Mouse (Mus musculus) right cerebral cortex, postnatal 14 days (tissue): ENCODE data around the gene Cpn2.
A peak's percentile ranks its signal among the peaks of the same experiment; 100 is the strongest.

ENCODE experiments used
- DNase-seq: peaks from one replicate; pipeline ENCODE4 v3.0.0; 2022

The Cpn2 gene

DNA sequence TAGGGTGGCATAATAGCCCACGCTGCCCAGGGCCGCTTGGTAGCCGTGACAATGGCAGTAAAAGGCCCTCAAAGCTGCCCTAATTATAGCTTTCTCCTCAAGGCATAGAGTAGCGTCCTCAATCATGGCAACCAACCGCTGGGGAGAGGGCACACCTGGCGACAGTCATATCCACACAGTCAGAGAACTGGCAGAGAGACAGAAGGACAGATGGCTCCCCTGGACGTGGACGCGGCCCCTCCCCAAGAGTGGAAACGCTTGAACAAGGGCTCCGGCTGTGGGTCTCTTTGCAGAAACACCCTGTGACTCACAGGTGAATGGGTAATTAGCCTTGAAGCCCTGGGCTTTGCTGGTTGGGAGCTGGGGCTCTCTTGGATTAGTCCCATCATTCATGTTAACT, 11.1 kb upstream of the Cpn2 start:
- no peak for DNase-seq

DNA sequence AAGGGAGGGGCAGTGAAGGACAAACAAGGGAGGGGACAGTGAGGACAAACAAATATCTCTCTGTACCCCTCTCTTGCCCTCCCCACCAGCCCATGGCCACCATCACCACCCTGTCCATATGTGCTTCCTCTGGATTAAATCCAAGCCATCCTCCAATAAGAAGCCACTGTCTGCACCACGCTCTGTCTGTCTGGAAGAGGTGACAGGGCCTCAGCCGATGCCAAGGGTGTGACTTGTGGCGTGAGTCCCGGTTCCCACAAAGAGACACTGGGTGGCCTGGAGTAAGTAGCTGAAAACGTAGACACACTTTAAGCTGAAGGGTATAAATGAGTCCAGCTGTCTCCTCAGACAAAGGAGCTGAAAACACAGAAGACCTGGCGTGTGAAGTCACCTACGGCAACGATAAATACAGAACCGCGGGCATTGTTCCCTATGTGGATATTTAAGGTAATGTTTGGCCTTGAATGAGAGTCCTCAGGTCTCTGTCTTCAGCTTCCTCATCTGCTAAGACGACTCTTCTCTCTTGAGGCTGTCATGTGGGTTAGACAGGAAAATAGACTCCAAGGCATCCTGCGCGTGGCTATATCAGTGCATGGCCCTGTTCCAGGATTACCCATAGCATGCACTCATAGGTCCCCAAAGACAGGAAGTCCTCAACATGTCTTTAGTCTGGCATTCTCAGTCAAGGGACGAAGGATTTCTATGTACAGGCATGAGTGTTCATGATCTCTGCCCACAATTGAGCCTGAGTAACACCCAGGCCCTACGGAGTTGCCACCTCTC, 8.4 kb upstream of the Cpn2 start:
- no peak for DNase-seq

DNA sequence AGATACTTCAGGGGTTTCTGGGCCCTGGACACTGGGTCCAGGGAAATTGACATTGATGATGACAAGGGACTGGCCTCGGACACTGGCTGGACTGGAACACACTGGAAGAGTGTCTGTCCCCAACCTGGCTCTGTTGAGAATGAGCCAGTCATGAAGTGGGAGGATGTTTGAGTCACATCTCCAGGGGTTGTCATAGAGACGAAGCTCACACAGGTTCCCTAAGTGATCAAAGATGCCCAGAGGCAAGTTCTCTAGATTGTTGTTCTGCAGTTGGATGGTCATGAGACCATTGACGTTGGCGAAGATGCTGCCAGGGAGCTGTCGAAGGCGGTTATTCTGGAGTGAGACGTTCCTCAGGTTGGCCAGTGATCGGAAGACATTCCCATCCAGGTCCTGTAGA, 5.8 kb upstream of the Cpn2 start:
- no peak for DNase-seq

DNA sequence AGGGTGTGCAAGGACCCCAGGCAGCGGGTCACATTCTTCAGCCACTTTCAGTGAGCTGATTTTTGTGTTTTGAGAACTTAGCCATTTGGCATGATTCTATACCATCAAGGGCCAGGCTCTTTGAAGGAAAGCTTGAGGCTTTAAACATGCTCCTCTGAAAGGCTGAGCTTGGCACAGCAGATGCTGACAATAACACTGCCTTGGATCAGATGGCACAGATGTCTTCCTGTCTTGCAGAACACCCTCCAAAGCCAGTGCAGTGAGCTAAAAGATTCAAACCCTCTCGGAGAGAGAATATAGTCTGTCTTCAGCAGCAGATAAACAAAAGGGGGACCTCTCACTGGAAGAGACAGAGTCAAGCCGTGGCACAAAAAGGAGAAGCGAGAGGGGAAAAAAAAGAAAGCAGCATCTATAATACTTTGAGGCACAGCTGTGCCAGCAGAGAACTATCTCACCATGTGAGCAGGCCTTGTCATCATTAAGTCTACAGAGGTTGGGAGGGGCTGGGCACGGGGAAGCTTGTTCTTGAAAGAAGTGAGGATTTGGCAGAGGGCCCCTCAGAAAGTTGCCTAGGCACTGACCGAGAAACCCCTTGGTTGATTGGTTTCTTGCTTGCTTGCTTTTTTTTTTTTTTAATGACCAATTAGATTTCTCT, 4.8 kb upstream of the Cpn2 start:
- no peak for DNase-seq

DNA sequence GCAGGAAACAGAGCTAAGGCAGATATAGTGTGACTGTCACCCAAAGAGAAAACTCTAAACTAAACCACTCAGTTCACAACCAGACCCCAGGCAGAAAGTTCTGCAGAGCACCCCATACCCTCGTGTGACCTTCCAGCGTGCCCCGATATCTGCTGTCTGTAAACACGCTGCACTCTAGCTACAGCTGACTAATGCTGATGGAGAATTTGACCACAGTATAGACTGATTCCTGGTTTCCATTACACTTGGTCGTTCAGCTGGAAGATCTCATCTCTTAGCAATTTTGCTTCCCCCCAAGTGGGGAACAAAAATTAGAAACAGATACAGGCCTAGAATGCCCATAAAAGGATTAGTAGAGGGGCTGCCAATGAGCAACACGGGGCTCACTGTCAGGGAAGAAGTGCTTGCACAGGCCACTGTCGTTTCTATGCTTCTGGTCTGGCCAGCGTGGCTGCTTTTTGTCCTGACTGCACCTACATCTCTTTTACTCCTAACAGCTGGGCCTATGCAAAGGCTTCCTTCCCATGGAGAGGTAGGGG, 4.0 kb upstream of the Cpn2 start:
- no peak for DNase-seq

DNA sequence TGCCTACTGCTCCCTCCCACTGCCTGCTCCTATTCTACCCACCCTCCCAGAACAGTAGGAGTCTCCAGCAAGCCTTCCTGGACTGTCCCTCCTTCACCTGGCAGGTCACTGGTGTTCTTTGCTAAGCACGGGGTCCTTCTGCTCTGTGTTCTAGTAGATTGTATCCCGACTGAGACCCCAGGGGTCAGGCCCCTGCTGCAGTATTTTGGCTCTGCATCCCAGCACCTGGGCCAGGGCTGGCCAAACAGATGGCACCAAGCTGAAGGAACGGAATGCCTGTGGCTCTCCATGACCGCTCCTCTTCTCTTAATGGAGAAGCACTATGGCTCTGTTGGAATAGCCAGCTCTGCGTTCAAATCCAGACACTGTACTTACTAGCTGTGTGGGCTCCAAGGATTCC, 738 bp downstream of the Cpn2 start:
- no peak for DNase-seq

DNA sequence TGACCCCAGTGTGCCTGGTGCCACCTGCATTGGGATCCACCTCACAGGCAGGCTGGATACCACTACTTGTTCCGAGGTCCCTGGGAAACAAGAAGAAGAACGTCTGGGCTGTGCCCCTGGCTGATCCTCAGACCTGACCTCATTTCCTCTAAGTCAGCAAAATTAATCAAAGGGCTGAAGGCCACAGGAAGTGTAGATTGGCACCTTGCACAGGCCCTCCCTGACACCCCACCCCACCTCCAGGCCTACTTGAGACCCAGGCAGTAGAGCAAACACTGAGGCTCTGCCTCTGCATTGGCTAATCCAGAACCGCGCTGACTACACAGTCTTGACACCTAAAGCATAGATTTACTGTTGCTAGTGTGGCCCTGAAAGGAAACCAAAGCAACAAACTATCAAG, 1.7 kb downstream of the Cpn2 start:
- DNase-seq: no peak

DNA sequence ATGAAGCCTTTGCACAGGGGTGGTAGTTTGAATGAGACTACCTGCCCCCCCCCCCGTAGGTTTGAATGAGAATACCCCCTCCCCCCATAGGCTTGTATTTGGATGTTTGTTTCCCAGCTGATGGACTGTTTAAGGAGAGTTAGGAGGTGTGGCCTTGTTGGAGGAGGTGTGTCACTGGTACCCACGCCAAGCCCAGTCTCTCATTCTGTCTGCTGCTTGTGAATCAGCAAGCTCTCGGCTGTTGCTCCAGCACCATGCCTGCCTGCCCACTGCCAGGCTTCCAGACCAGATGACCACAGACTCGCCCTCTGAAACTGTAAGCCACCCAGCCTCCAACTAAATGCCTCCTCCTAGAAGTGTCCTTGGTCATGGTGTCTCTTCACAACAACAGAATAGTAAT, 4.1 kb downstream of the Cpn2 start:
- no peak for DNase-seq

DNA sequence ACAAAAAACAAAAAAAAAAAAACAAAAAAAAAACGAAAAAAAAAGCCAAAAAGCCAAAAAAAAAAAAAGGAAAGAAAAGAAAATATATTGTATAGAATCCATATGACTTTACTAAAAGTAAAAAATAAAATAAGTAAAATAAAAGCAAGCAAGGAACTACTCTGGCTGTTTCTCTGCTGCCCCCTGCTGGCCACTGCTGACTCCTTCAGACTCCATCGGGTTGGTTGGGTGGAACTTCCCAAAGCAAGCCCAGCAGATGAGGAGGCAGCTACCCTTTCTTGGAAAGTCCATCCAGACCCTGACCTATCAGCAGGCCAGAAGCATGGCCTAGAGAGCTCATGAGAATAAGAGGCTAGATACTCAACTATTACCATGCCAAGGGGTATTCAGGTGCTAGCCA, 4.6 kb downstream of the Cpn2 start:
- DNase-seq: peak; percentile 82

DNA sequence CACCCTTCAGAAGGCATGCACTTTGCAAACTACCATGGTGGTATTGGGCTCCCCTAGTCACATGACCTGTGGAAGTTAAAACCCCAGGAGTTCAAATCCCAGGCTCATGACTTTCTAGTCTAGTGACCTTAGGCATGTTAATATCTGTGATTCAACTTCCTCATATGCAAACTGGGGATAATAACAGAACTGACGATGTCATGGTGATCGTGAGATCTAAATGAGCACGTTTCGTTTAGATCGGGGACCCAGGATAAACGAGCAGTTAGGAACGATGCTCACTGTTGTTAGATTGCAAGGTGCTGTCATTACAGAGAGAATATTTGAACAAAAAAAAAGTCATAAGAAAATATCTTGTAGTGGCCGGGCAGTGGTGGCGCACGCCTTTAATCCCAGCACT, 5.1 kb downstream of the Cpn2 start:
- DNase-seq: no peak

DNA sequence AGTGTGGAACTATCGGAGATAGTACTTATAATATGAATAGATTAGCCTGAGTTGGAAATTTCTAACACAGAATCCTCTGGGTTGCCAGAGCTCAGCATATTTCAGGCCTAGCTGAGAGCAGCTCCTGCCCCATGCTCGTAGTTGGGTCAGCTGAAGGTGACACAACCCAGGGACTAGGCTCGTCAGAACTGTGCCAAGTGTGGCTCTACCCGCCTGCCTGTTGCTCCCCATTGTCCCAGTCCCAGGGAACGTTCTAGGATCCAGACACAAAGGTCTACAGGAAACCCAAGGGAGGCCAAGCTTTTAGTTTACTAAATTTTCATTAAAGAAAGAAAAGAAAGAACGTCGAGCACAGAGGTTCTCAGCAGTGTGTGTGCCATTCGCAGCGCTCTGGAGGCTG, 6.0 kb downstream of the Cpn2 start:
- DNase-seq: no peak

DNA sequence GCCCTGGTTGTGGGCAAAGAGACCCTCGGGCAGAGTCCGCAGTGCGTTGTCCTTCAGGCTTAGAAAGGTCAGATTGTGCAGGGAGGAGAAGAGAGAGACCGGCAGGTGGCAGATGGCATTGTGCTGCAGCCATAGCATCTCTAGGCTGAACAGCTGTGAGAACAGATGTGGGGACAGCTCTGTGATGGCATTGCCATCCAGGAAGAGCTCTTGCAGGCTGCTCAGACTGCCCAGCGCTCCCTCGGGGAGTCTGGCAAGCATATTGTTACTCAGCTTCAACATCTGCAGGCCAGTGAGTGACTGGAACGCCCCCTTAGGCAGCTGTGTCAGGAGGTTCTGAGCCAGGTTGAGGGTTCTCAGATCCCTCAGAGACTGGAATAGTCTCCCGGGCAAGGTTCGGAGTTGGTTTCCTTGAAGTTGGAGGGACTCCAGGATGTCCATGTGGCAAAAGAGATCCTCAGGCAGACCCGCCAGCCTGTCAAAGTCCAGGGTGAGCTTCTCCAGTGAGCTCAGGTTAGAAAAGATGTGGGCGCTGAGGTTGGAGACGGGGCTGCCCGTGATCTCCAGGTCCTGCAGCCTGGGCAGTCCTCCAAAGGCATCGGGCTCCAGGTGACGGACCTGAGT, 7.2 kb downstream of the Cpn2 start:
- no peak for DNase-seq

DNA sequence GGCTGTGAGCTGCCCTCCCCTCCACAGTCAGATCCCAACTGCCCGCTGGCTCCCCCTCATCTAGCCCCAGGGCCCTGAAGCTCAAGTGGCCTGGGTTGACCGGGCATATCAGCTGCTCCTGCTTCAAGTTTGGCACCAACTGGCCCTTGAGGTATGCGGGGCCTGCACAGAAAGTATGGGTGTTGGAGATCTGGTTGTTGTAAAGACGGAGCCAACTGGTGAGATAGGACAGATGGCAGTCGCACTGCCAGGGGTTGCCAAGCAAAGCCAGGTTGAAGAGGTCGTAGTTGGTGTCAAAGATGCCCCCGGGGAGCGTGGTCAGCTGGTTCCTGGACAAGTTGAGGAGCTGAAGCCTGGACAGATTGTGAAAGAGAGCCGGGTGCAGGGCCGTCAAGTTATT, 7.9 kb downstream of the Cpn2 start:
- no peak for DNase-seq

DNA sequence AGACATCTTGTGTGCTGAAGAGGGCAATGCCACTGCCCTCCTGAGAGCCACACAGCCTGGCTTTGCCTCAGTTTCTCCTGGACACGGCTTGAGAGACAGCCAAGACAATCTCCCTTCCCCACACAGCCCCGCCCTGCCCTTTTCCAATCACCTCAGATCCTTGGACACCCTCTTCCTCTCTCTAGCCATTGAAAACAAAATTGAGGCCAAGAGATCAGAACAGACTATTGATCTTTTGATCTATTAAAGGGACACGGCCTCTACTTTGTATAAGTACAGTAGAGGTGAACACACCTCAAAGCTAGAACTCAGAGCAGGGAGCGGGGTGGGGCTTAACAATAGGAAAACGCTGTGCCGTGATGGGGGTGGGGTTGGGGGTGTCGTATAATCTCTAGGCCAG, 8.9 kb downstream of the Cpn2 start:
- no peak for DNase-seq

DNA sequence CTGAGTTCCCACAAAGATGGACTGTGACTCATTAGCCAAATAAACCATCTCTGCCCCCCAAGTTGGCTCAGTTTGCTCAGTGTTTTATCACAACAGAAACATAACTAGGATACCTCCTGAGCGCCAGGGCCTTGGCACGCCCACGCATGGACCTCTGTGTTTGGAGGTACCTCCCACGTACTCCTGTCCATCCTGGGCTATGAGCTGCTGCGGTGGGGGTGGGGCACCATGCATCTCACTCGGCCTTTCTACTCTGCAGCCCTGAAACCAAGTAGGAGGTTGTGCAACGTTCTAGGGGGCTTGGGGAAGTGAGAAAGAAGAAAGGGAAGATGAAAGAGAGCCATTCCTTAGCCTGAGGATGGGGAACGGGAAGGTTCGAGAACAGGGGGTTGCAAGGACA, 9.6 kb downstream of the Cpn2 start:
- DNase-seq: no peak

DNA sequence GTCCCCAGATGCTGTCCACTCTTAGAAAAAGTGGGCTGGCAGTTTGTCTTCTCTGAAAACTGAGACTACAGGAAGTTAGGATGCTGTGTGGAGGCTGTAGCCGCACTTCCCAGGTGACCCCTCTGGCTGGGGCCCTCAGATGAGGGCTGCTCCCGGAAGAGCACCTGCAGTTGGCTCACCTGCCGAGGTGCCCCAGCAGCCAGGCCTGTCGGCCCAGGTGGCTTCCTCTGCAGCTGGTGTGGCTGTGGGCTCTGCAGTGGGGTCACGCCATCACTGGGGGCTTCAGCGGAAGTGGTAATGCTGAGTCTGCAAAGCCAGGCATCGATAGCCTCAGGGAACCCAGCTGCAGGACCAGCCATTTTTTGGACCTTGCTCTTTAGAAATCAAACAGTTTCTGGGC, 12.2 kb downstream of the Cpn2 start:
- DNase-seq: no peak

DNA sequence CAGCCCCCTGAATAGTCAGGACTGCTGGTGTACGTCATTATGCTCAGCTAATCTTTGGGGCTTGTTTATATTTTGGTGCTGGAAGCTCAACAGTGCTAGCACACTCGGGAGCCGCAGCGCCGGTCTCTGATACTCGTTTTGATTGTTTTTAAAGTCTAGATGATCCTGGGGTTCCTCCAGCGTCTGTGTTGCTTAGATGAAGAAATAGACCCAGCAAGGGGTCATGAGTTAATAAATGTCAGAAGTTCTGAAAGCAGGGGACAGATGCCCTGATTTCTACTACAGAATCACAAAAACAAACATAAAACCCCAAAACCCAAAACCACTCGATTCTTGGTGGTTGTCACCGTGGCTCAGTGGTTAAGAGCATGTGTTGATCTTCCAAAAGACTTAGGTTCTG, 13.4 kb downstream of the Cpn2 start:
- DNase-seq: no peak

DNA sequence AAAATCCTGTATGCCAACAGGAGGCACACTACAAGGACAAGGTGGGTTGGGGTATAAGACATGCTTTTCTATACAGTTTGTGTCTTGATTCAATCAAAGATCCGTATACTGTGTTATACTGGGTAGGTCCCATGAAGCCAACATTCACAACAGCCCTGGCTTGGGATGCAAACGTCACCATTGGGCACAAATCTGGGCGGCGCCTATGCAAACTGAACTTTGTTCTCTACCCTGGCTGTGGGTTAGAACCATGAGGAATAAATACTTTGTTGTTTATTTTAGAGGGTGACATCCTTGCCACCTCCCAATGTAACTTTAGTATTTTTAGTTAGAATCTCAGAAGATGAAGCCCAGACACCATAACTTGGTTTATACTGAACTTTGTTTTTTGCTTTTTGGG, 13.9 kb downstream of the Cpn2 start:
- DNase-seq: no peak

DNA sequence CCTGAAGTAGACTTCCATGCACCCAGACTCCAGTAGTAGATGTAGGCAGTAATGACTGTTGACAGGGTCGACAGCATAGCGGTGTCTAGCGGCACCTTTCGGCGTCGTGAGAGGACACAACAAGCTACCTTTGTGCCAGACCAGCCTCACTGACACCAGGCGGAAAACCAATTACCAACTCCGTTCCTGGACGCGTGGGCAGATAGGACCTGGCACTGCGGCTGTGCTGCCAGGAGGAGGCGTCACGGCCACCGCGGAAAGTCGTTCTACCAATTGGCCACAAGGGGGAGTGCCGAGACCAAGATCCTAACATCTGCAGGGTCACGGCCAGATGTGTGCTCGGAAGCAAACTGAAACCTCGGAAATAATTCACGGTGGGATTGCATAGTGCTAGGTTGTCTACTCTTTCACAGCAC, 15.3 kb downstream of the Cpn2 start:
- DNase-seq: peak; percentile 65

DNA sequence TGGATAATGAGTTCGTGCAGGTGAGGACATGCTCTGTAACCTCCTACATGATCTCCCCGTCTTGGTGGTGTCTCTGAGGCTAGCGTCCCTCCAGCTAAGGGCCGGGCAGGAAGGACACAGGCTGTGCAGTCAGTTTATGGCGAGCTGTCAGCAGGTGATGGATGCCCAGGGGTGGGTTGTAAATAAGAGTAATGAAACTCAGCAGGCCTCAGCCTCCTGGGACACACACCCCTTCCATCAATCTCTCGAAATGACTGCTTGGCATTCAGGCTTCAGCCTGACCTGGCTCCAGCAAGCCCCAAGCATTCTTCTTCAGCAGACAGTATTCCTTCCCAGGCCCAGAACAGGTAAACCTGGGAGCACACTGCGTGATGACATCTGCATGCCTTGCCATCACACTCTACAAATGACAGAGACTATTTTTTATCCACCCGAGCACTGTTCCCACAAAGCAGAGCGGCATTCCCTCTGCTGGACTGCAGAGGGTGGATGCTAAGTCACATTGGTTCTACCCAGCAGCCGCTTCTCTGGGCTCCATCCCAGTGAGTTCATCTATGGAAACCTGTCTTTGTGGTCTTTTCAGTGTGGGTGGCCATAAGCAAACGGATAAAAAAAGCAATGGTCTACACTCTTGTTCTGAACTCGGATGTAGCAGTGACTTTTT, 23.1 kb downstream of the Cpn2 start:
- no peak for DNase-seq

DNA sequence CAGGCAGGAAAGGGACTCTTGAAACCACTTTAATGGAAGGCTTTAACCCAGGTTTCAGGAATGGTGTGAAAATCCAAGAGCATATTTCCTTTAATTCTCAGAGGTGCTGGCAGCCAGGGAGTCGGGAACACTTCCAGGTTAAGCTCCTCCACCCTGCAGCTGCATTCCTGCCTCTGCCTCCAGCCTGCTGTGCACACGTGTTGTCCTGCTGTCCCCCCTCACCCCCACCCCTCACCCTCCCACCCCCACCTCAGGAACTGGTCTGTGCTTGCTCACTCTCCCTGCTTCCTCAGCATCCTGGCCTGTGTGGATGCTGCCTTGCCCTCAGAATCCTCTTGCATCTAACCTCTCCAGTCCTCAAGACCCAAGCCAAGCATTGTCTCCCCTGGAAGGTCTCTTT, 25.7 kb downstream of the Cpn2 start:
- no peak for DNase-seq

DNA sequence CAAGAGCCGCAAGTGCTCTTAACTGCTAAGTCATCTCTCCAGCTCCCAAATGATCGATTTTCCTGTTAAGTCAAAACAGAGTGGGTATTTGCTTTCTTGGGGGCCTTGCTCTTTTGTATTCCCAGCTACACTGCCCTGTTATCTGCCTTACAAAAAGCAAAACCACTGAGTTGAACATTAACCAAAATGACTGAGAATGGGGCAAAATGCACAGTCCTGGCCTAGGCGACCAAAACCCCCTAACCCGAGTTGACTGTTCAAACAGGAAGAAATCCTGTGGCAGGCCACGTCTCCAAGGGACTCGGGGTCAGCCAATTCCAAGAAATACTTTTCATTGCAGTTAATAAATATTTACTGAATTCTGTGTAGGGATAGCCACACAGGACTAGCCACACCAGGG, 28.5 kb downstream of the Cpn2 start:
- DNase-seq: no peak

DNA sequence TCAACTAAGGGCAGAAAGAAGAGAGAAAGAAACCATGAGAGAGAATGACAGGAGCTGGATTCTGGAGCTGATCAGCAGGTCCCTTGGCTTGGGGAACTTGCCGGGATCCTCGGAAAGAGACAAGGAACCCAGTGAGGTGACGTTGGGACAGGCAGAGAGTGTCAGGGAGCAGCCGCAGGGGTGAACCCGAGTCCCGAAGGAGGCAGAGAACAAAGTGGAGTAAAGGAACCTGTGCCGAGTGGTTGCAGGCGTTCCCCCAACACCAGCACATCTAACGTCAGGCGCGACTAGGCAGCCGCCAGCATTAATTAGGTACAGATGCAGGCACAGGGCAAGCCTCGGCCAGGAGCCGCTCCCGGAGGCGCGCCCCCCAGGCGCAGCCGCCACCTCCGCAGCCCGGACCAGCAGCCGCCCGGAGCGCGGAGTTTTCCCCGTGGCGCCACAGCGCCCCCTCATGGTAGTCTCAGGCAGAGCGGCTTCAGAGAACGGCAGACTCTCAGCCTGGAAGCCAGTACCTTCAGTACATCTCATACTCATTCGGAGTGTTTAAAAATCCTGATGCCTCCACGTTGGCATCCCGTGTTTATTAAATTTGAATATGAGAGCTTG, 31.1 kb downstream of the Cpn2 start:
- DNase-seq: peak; percentile 87
